Mouse (Mus musculus) lung, postnatal 0 days (tissue): ENCODE results near the gene Scgb1a1. TPM values are rescaled to one million over a fixed set of nuclear protein-coding genes. Genes with fewer than 3 reads are reported as not detected.

Experiments
- ATAC-seq: fragments of 200-750 bp; cut with Nextera tagmentation; 2 replicates; pipeline ENCODE4 v1.8.0; 2017; ENCODE audit warnings: moderate library complexity
- DNase-seq: peaks from one replicate; pipeline ENCODE4 v3.0.0-alpha.2; 2016; ENCODE audit warnings: low spot score
- H3K27ac ChIP-seq: fragments of 300-500 bp; sonication (generic); 2 replicates; pipeline ENCODE4 v1.5.1; 2014; ENCODE audit warnings: antibody characterized with exemption, mild to moderate bottlenecking, low read length, mixed read lengths
- H3K27me3 ChIP-seq: fragments of 300-500 bp; sonication (generic); replicated peaks from 2 replicates; pipeline ENCODE4 v1.6.1; 2014; ENCODE audit warnings: low read length, mixed read lengths; ENCODE audit not compliant: insufficient read depth
- H3K36me3 ChIP-seq: fragments of 300-500 bp; sonication (generic); 2 replicates; pipeline ENCODE4 v1.6.1; 2014; ENCODE audit warnings: low read length, mixed read lengths; ENCODE audit not compliant: insufficient read depth
- H3K4me1 ChIP-seq: fragments of 300-500 bp; sonication (generic); 2 replicates; pipeline ENCODE4 v1.6.1; 2014; ENCODE audit warnings: antibody characterized with exemption, low read depth, low read length, mixed read lengths; ENCODE audit not compliant: insufficient read depth
- H3K4me2 ChIP-seq: fragments of 300-500 bp; sonication (generic); replicated peaks from 2 replicates; pipeline ENCODE4 v1.6.1; 2014; ENCODE audit warnings: low read depth, mild to moderate bottlenecking, low read length, moderate library complexity, mixed read lengths
- H3K4me3 ChIP-seq: fragments of 300-500 bp; sonication (generic); 2 replicates; pipeline ENCODE4 v1.5.1; 2014; ENCODE audit warnings: low read depth, low read length
- H3K9ac ChIP-seq: fragments of 300-500 bp; sonication (generic); replicated peaks from 2 replicates; pipeline ENCODE4 v1.6.1; 2014; ENCODE audit warnings: low read depth, mild to moderate bottlenecking
- H3K9me3 ChIP-seq: fragments of 300-500 bp; sonication (generic); 2 replicates; pipeline ENCODE4 v1.6.1; 2016; ENCODE audit warnings: low read length, mixed read lengths
- CTCF ChIP-seq: IDR thresholded peaks from 2 replicates; pipeline ENCODE4 v1.5.1; 2016; ENCODE audit warnings: antibody characterized with exemption, mild to moderate bottlenecking
- EP300 ChIP-seq: IDR thresholded peaks from 2 replicates; pipeline ENCODE4 v1.6.1; 2016; ENCODE audit warnings: antibody characterized with exemption, mild to moderate bottlenecking, control low read depth
- WGBS: fragments of 180-500 bp; shearing (Covaris S2); extraction: QIAGEN DNeasy Blood & Tissue Kit; methylation state at CpG from one replicate; pipeline ENCODE4 v1.1.7; 2014; 5-methylcytosine and 5-hydroxymethylcytosine counted together
- polyA plus RNA-seq: library from polyadenylated mRNA; unstranded; fragments of >200 nt; fragmentation: Nextera tagmentation; extraction: Ambion mirVana; gene quantifications from 2 replicates; pipeline ENCODE4 v1.2.1, GENCODE M21; 2015

Scgb1a1 gene
- polyA plus RNA-seq, 1 experiment from 2014 or later = 26,192 TPM

DNA sequence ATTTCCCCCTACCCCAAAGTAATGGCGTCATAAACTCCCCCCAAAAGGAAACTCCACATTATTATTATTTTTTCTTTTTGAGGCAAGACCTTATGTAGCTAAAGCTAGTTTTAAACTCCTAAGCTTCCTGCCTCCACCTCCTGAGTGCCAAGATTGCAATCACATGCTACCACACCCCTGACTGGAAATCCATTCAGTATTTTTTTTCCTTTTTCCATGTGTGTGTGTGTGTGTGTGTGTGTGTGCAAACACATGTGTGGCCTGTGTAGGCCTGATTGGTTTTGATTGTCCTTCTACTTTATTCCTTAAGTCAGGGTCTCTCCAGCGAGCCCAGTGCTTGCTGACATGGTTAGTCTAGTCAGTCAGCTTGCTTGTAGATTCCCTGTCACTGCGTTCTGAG is 53.3 kb downstream of the Scgb1a1 start:
- Histone ChIP-seq H3K9ac (no peak overlapping the region), H3K9me3 (no peaks in the 10 kb centered on the region), H3K27me3 (no peaks in the 10 kb centered on the region), H3K36me3 (no peaks in the 10 kb centered on the region), H3K4me3 (no peak overlapping the region), H3K4me1 (peaks cover 6% of the 10 kb centered on the region; the same call in 1 of the 2 replicates), H3K27ac (no peak overlapping the region), H3K4me2 (no peak overlapping the region)
- no peak for TF ChIP-seq CTCF
- TF ChIP-seq EP300 = peak; percentile 33; the same call in 1 of the 2 replicates
- DNase-seq (no peak), ATAC-seq (no peak)
- 79% methylated on average over 3 of the region's 3 CpGs for WGBS

Other genes with a start within 250 kb of the Scgb1a1 start
- gene Gng3, start 248.8 kb downstream of the Scgb1a1 start, polyA plus RNA-seq = 0.35 and 0.46 TPM in 2 replicates
- gene Lrrn4cl, start 237.2 kb downstream of the Scgb1a1 start, polyA plus RNA-seq = 1.7 and 1.9 TPM in 2 replicates
- gene Ubxn1, start 216.5 kb downstream of the Scgb1a1 start, polyA plus RNA-seq = 153 and 164 TPM in 2 replicates
- 75.2 and 84.3 TPM in 2 replicates for gene Uqcc3, start 207.0 kb downstream of the Scgb1a1 start, polyA plus RNA-seq
- 33.6 and 40.0 TPM in 2 replicates for gene Lbhd1, start 204.2 kb downstream of the Scgb1a1 start, polyA plus RNA-seq
- not detected in 2 replicates for gene Gm49403, start 204.0 kb downstream of the Scgb1a1 start, polyA plus RNA-seq
- 44.4 and 45.3 TPM in 2 replicates for gene 1810009A15Rik, start 199.1 kb downstream of the Scgb1a1 start, polyA plus RNA-seq
- gene Gm49416, start 199.0 kb downstream of the Scgb1a1 start, polyA plus RNA-seq = not detected in 2 replicates
- 16.6 and 16.7 TPM in 2 replicates for gene Ints5, start 195.0 kb downstream of the Scgb1a1 start, polyA plus RNA-seq
- 41.4 and 45.7 TPM in 2 replicates for gene Ganab, start 189.9 kb downstream of the Scgb1a1 start, polyA plus RNA-seq
- 39.5 and 39.6 TPM in 2 replicates for gene B3gat3, start 167.6 kb downstream of the Scgb1a1 start, polyA plus RNA-seq
- 4.9 and 5.7 TPM in 2 replicates for gene Rom1, start 158.6 kb downstream of the Scgb1a1 start, polyA plus RNA-seq
- 28.6 and 30.5 TPM in 2 replicates for gene Eml3, start 158.4 kb downstream of the Scgb1a1 start, polyA plus RNA-seq
- gene Mta2, start 146.1 kb downstream of the Scgb1a1 start, polyA plus RNA-seq = 81.8 and 84.7 TPM in 2 replicates
- 12.8 and 13.6 TPM in 2 replicates for gene Tut1, start 134.1 kb downstream of the Scgb1a1 start, polyA plus RNA-seq
- gene Eef1g, start 120.9 kb downstream of the Scgb1a1 start, polyA plus RNA-seq = 153 and 159 TPM in 2 replicates
- 151 and 163 TPM in 2 replicates for gene Ahnak, start 98.7 kb downstream of the Scgb1a1 start, polyA plus RNA-seq
- 5.9 and 7.9 TPM in 2 replicates for gene Asrgl1, start 47.7 kb upstream of the Scgb1a1 start, polyA plus RNA-seq